Mouse (Mus musculus) limb, embryonic 15.5 days (tissue): ENCODE data around the gene Rtl4. TPM values are rescaled to one million over a fixed set of nuclear protein-coding genes. Genes with fewer than 3 reads are reported as not detected.

Source experiments
- ATAC-seq: fragments of 200-750 bp; cut with Nextera tagmentation; 2 replicates; pipeline ENCODE4 v1.8.0; 2017; ENCODE audit warnings: low read depth, moderate TSS enrichment; ENCODE audit not compliant: insufficient number of reproducible peaks, low FRiP score, low TSS enrichment
- H3K27ac ChIP-seq: fragments of 300-500 bp; sonication (generic); 2 replicates; pipeline ENCODE4 v1.5.1; 2015; ENCODE audit warnings: moderate library complexity, mild to moderate bottlenecking, inconsistent platforms
- H3K27me3 ChIP-seq: fragments of 300-500 bp; sonication (generic); 2 replicates; pipeline ENCODE4 v1.6.1; 2015; ENCODE audit warnings: inconsistent platforms
- H3K36me3 ChIP-seq: fragments of 300-500 bp; sonication (generic); 2 replicates; pipeline ENCODE4 v1.6.1; 2015; ENCODE audit warnings: inconsistent platforms
- H3K4me1 ChIP-seq: fragments of 300-500 bp; sonication (generic); 2 replicates; pipeline ENCODE4 v1.6.1; 2015; ENCODE audit warnings: inconsistent platforms
- H3K4me2 ChIP-seq: fragments of 300-500 bp; sonication (generic); 2 replicates; pipeline ENCODE4 v1.6.1; 2015; ENCODE audit warnings: mild to moderate bottlenecking, inconsistent platforms
- H3K4me3 ChIP-seq: fragments of 300-500 bp; sonication (generic); 2 replicates; pipeline ENCODE4 v1.5.1; 2015; ENCODE audit warnings: mild to moderate bottlenecking, inconsistent platforms
- H3K9ac ChIP-seq: fragments of 300-500 bp; sonication (generic); 2 replicates; pipeline ENCODE4 v1.6.1; 2015; ENCODE audit warnings: inconsistent platforms
- H3K9me3 ChIP-seq: fragments of 300-500 bp; sonication (generic); 2 replicates; pipeline ENCODE4 v1.6.1; 2016; ENCODE audit warnings: inconsistent platforms
- WGBS: fragments of 180-500 bp; shearing (Covaris S2); methylation state at CpG from one replicate; pipeline ENCODE4 v1.1.7; 2015; 5-methylcytosine and 5-hydroxymethylcytosine counted together
- microRNA counts: library from miRNA; unstranded; fragments of <30 nt; microRNA quantifications from one replicate; lab custom pipeline; 2016
- microRNA-seq: library from miRNA; unstranded; fragments of <30 nt; microRNA quantifications from one replicate; pipeline ENCODE4, GENCODE M21; 2016
- polyA plus RNA-seq: library from polyadenylated mRNA; unstranded; fragments of >200 nt; fragmentation: Nextera tagmentation; extraction: Ambion mirVana; gene quantifications from 2 replicates; pipeline ENCODE4 v1.2.1, GENCODE M21; 2015

Rtl4 gene
- polyA plus RNA-seq, 1 experiment from 2014 or later: 0.65 TPM

DNA sequence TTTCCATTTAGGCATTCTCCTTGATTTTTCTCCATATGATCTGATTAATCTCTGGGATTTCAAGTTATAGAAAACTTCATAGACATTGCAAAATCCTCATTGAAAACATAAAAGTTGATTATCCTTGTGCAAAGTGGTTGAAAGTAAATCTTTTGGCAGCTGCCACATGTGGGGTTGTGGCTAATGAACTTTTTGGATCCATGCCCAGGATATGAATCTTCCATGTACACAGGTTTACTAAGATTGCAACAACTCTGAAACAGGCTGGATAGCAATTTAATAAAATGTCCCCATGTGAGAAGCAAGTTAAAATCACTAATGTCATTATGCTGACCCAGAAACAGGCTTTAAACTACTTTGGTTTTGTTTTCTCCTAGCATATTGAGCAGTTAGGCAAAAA lies 401.1 kb downstream of the Rtl4 start:
- H3K27me3 ChIP-seq: no peaks in the 10 kb centered on the region
- H3K27ac ChIP-seq: no peak overlapping the region
- H3K4me3 ChIP-seq: no peak overlapping the region
- H3K36me3 ChIP-seq: no peaks in the 10 kb centered on the region
- ATAC-seq: no peak
- H3K4me2 ChIP-seq: no peak overlapping the region
- no peaks in the 10 kb centered on the region for H3K4me1 ChIP-seq
- no peak overlapping the region for H3K9ac ChIP-seq
- no peaks in the 10 kb centered on the region for H3K9me3 ChIP-seq

DNA sequence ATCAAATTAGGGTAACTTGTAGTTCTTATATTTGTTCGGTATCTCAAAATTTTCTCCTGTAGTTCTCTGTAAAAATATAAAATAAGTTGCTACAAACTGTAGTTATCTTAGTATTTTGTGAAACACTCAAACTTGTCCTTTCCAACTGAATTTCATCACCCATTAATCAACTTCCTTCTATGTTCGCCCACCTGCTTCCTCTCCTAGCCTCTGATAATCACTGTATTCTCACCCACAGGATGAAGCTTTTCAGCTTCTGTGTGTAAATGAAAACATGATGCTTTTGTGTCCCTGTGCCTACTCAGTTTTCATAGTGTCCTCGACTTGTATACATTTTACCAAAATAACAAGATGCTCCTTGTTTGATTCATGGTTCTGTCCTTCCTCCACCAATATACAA lies 401.7 kb downstream of the Rtl4 start:
- H3K9me3 ChIP-seq: no peaks in the 10 kb centered on the region
- H3K4me1 ChIP-seq: no peaks in the 10 kb centered on the region
- no peak overlapping the region for H3K4me3 ChIP-seq
- no peak for ATAC-seq
- H3K9ac ChIP-seq: no peak overlapping the region
- WGBS: 73% methylated on average over 3 of the region's 3 CpGs
- H3K27ac ChIP-seq: no peak overlapping the region
- no peaks in the 10 kb centered on the region for H3K36me3 ChIP-seq
- no peak overlapping the region for H3K4me2 ChIP-seq
- H3K27me3 ChIP-seq: no peaks in the 10 kb centered on the region

DNA sequence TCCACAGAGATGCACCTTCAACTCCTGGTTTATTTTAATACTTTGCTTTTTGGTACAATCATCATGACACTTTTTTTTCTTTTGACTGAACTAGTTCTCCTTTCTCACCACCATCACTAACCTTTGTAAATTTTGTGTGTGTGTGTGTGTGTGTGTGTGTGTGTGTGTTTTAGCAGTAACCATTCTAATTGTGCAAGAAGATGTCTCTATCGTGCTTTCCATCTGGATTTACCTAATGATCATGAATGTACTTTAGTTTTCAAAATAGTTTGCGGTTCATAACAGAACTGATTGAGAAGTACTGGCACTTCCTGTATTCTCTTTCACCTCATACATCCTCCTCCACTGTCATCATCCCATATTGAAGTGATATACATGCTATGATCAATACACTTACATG lies 402.3 kb downstream of the Rtl4 start:
- Histone ChIP-seq H3K27ac (no peak overlapping the region), H3K4me2 (no peak overlapping the region), H3K9ac (no peak overlapping the region), H3K27me3 (no peaks in the 10 kb centered on the region), H3K4me3 (no peak overlapping the region), H3K9me3 (no peaks in the 10 kb centered on the region), H3K36me3 (no peaks in the 10 kb centered on the region), H3K4me1 (no peaks in the 10 kb centered on the region)
- no peak for ATAC-seq
- WGBS: 78% methylated on average over 2 of the region's 2 CpGs

MicroRNAs within 50 kb of the gene (microRNA counts, 519-probe panel; counts per million panel counts)
- 756 counts per million, percentile 3 among the panel's probes with 10 or more counts for microRNA mmu-miR-3472 (lab: Ali Mortazavi, UCI)

Small RNAs within 50 kb of the gene (microRNA-seq; reads per million reads assigned to microRNA genes)
- not detected for gene Mir3472

Other genes with a start within 250 kb of the Rtl4 start
- gene Trpc5os, start 232.3 kb upstream of the Rtl4 start, polyA plus RNA-seq: not detected in 2 replicates
- 0.24 and 0.28 TPM in 2 replicates for gene Trpc5, start 727 bp upstream of the Rtl4 start, polyA plus RNA-seq